Mouse (Mus musculus) liver (tissue): ENCODE data around the gene Gm21981.

Experiments
- DNase-seq: peaks from one replicate; pipeline ENCODE4 v3.0.0-alpha.2; 2020; ENCODE audit warnings: mixed read lengths

The Gm21981 gene

DNA sequence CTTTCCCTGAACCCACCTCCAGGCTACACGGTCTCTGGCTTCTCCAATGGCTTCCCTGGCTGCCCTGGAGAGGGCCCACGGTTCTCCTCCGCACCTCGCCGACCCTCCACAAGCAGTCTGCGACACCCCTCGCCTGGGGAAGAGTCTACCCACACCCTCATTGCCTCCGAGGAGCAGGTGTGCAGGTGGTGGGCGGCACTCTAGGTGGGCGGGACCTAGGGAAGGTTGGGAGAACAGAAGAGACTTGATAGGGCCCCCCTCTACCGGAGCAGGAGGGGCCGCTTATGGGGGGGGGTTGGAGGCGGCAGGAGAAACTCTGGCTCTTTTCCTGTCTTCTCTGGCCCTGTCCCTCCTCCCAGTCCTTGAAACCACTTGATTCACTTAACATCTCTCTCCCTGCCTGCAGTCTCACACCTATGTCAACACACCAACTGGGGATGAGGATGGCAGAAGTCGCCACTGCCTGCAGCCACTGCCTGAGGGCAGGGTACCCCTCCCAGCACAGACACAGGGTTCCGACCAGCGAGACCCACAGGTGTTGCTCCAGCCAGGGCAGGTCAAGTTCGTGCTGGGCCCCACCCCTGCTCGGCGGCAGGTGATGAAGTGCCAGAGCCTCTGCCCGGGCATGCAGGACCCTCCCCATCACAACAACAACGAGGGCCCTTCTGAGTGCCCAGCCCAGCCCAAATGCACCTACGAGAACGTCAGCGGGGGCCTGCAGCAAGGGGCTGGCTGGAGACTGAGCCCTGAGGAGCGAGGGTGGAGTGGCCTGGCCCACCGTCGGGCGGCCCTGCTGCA is 8.5 kb upstream of the Gm21981 start:
- no peak for DNase-seq

DNA sequence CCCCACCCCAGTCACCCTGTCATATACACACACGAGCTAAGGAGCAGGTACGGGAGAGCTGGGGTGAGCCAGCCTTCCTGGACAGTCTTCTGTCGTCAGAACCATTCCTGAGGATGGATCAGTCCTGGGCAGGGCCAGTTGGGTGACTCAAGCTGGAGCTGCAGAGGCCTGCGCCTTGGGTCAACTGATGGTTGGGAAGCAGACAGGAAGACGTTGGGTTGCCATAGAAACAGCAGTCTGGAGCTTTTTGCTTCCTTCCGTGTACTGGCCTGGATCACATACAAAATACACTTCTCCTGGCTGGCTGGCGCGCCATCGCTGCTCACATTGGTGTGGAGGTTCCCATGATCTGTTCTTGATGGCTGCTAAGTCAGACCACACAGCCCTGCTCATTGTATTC is 7.5 kb upstream of the Gm21981 start:
- DNase-seq: no peak

DNA sequence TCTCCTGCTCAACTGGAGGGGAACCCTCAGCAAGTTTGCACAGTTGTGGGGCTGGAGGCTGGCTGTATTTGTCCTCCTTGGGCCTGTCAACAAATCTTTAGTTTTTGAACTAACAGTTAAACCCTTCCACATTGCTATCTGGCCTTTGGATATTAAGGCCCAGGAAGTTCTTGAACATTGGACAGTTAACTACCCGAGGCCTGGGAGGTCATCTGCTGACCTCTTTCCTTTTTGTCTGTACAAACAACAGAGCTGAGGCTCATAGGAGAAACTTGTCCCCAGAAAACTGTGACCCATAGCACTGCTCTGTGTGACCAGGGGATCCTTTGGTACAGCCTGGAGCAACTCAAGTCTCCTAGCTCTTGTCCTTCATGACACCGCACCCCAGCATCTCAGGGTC is 4.8 kb upstream of the Gm21981 start:
- DNase-seq: no peak

DNA sequence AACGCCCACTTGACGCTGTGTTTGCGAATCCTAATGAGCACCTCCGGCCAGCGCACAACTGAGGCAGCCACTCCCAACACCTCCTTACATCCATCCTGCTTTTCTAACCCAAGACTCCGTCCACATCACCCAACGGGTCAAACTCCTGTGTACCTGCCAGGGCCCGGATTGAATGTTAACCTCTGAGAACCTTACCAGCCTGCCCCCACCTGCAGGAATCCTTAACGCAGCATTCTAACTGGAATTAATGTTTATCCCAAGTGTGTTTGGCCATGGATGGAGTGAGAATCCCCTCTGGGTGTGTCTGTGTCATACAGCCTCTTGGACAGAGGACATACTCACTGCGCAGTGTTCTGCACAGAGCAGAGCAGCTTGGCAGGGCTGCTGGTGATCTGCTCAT is 3.9 kb upstream of the Gm21981 start:
- DNase-seq: no peak

DNA sequence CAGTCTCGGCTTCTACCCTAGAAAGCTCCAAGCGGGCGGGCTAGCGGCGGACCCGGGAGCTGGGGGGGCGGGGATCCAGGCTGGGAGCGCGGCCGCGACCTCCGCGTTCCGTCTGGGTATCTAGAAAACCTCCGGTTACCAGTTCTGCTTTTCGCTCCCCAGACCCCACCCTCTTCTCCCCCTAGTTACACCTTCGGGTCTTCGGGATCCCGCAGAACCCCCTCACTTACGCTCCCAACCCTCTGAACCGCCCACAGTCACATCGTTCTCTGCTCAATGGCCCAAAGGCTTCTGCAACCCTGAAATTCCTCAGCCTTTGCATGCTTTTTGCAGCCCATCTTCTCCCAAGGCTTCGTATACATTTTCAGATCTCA is 1.1 kb upstream of the Gm21981 start:
- no peak for DNase-seq

DNA sequence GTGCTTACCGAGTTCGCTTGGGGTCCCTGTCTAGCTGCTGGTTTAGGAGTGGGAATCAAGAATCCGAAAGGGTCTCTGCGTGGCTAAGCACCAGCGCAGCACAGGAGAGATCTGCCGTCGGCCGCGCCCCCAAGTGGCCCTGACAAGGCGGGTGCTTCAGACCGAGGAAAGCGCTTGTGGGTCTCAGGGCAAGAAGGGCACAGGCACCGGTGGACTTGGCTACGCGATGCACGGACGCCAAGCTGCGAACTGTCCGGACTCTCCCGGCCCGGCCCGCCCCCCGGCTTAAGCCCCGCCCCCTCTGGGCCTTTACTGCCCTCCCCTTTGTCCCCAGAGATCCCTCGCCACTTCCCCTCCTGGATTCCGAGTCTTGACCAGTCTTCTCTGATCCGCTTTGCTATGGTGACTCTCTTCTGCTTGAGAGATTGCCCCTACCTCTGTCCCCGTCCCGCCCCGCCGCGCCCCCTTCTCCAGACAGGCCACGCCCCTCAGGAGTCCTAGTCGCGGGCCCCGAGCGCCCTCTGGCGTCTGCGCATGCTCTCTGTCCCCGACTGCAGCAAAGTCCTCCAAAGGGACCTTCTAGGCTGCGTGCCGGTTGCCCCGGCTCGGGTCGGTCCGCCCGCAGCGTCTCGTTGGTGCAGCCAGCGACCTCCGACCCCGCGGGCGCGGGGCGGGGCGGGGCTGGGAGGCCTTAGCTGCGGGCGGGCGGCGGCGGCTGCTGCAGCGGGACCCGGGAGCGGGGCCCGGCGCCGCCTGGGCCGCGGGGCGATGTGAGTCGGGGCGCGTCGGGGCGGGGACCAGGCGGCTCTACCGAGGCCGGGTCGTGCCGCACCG is 465 bp upstream of the Gm21981 start, which contains the start of gene Prickle4:
Prickle4 (minus strand) TSS at position 234 of the 834 bp plus-strand sequence.
- DNase-seq: peak; percentile 95

DNA sequence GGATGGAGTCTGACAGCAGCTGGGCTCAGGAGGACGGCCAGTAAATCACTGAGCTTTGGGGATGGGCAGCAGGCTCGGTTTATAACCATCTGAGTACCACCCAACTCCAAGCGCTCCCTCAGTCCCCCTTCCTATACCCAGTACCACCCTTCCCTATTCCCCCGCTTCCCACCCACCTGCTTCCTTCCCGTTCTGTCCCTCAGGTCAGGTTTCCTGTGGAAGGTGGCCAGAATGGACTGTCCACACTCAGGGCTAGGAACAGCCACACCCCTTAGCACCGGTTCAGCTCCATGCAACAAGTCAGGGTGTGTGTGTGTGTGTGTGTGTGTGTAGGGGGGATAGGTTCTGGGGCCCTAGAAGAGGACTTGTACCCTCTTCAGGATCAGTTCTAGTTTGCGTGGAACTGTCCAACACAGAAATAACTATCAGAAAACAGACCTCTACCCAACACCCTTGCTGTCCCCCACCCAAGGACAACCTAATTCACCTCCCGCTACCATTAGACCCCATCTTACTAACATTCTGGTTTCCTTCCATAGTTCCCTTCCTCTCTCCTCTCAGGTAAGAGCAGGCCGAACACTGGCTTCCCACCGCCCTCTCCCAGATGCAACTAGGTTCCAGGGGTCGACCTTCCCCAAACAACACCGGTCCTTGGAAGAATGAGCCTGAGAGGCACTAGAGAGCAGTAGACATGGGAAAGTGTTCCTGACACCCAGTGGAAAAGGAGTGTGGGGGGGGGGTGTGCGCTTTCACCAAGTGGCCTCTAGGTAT is 399 bp downstream of the Gm21981 start:
- no peak for DNase-seq

DNA sequence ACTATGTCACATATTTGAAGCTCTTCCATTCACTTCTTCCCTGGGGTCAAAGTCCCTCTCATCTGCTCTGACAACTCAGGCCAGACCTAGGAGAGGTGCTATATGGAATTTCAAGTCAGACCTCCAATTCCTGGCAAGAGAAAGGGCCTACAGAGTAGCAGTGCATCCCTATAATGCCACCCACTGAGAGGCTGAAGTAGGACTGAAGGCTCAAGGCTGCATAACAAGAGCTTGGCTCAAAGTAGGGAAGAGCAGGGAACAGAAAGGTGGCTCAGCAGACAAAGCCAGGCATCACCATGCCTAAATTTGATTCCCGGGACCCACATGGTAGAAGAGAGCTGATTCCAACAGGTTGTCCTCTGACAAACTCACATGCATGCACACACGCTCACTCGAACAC is 2.6 kb downstream of the Gm21981 start:
- no peak for DNase-seq

DNA sequence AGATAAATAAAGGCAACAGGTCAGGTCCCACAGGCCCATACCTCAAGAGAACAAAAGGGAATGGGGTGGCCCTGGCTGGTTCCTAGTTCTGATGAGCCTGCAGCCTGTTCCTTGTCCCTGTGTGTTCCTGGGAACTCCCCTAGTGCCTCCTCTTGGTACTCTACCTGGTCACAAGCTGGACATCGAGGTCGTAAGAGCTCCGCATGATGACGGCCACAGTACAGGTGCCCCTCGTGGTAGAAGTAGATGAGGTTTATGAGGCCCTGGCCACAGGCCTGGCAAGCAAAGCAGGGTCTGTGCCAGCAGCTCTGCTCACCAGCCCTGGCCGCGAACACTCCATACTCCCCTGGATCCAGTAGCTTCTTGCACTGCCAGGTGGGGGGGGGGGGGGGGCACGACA is 4.4 kb downstream of the Gm21981 start:
- no peak for DNase-seq

DNA sequence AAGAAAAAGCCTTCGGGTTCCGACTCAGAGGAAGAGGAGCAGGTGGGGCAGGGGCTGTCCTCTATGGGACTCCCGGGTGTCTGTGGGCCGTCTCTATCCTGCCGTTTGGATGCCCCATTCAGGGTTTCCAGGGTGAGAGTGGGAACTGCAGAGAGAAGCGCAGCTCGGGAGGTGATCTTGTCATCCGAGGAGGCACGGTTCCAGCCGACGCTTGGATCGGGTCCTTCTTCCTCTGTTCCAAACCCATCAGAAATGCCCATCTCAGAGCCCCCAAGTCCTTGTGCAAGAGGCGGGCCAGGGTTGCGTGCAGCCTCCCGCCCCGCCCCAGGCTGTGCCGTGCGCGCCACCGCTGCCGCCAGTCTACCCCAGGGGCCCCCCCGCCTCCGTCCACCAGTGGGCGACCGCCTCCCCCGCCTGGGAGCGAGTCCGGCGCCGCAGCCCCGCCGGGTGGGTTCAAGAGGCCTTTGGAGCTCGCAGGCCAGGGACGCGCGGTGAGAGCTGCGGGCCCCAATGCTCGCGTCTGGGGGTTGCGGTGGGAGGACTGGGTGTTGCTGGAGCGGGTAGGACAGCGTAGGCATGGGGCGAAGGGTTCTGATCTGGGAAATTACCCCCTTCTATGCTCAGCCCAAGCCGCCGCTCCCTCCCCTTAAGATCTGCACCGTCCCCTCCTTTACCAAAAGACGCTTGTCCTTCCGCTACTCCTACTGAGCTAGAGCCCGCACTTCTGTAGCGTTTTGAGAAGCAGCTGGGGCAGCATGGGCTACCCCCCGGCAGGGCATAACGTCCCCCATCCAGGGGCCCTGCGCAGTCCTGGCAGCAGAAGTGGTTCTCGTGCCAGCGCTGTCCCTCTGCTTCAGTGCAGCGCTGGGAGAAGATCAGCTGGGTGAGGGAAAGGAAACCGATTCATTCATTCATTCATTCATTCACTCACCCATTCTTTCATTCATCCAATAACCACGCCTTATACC is 5.4 kb downstream of the Gm21981 start, which contains the start of gene Frs3:
Frs3 (plus strand) TSS at position 423 of the 968 bp plus-strand sequence.
- DNase-seq: peak; percentile 76

DNA sequence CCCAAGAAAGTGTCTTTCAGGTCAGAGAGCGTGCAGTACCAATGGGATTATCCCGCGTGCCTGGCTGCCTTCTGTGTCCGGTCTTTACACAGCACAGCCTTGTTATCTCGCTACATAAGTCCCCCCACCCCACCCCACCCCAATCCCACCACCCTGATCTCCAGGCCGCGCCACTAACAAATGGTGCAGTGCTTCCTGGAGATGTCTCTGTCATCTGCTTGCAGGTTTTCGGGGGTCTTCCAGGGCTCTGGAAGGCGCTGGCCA is 6.0 kb downstream of the Gm21981 start, which contains the start of gene Tomm6:
Tomm6 (minus strand) TSS at position 43 of the 264 bp plus-strand sequence.
- DNase-seq: no peak

DNA sequence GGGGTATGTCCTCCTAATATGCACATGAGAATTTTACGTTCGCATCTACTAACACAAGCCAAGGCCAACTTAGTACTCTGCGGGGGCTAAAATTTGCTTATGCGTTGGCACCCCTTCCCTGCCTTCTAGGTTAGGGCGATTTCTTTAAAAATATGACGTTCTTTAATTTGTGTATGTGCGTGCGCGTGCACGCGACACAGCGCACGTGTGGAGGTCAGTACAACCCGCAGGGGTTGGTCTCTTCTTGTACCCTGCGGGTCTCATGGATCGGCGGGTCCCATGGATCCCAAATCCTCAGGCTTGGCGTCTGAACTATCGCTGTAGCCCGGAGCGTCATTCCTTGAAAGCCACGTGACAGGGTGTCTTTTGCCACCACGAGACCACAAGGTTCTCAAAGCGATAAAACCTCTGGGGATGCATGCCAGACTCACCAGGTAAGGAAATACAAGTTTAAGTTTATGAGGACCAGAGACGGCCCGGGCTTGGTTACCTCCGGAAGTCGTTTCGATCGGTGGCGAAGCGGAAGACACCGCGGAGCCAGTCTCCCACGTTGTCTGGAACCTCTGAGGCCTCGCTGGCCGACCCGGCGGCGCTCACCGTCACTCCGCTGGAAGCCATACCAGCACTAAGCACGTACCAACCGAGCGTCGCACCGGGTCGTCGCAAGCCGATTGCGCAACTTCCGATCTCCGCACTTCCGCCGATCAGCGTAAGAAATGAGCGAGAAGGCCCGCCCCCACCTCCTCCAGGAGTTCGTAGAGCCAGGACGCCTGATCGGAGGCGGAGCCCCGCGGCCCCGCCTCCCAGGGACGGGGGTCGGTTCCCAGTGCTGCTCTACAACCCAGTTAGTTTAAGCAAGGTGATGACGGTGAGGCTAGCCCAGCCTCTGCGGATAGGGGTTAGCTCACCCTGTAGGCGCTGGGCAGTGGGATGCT is 6.6 kb downstream of the Gm21981 start:
- DNase-seq: peak; percentile 94

DNA sequence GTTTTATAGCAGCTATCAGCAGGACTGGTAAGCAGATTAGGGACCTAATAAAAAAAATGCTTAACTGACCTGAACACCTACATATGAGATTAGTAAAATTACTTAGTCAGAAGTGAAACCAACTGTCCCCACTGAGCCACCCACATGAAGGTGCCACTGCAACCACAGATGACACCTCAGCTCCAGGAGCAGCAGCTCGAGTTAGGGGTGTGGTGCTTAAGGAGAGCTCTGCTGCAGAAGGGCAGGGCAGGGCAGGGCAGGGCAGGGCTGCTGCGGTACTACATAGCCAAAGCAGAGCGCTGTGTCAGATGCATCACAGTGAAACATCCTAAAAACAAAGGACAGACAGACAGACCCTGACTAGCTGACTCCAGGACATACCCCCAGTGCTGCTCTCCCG is 11.4 kb downstream of the Gm21981 start:
- no peak for DNase-seq

DNA sequence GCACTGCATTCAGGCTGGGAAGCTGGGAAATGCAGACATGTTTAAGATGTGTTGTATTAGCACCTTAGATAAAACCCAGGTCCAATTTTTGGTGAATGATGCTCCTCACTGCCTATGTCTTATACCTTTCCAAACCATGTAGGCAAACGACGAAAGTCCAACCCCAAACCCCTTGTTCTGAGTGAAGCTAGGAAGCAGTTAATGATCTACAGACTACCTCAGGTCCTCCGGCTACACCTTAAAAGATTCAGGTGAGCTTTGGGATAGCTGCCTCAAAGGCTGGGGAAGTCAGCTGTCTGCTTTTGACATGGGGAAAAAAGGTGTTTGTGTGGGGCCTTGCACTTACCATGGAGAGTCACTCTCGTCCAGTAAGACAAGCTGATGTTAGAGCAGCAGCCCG is 15.6 kb downstream of the Gm21981 start:
- DNase-seq: no peak

DNA sequence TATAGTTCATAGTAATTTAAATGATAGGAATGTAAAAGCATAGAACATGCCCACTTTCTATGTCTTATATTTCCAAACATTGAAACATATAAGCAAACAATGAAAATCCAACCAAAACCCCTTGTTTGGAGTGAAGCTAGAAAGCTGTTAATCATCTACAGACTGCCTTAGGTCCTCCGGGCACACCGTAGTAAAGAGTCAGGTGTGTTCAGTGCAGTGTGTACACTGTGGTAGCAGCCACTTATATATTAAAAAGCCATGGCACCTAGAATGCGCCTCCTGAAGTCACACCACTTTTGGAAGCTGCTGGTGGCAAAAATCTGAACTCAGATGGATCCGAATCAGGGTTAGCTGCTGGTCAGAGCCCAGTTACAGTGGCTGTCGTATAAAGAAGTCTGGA is 16.0 kb downstream of the Gm21981 start:
- DNase-seq: no peak

DNA sequence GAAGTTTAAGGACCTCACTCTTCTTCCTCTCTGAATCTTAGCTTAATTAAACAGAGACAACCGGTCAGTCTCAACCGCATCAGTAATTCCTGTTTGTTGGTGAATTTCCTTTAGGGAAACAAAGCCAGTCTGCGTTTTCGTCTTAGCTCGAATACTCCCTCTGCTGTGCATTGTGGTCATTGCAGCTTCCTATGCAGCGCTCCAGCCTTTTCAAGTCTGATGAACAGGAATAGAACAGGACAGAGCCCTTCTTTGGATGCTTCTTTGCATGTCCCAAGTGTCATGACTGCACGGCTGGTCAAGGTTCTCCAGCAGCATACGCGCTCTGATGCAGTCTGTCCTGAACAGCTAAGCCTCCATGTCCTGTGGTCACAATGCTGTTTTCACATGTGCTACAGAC is 17.7 kb downstream of the Gm21981 start:
- peak; percentile 55 for DNase-seq

DNA sequence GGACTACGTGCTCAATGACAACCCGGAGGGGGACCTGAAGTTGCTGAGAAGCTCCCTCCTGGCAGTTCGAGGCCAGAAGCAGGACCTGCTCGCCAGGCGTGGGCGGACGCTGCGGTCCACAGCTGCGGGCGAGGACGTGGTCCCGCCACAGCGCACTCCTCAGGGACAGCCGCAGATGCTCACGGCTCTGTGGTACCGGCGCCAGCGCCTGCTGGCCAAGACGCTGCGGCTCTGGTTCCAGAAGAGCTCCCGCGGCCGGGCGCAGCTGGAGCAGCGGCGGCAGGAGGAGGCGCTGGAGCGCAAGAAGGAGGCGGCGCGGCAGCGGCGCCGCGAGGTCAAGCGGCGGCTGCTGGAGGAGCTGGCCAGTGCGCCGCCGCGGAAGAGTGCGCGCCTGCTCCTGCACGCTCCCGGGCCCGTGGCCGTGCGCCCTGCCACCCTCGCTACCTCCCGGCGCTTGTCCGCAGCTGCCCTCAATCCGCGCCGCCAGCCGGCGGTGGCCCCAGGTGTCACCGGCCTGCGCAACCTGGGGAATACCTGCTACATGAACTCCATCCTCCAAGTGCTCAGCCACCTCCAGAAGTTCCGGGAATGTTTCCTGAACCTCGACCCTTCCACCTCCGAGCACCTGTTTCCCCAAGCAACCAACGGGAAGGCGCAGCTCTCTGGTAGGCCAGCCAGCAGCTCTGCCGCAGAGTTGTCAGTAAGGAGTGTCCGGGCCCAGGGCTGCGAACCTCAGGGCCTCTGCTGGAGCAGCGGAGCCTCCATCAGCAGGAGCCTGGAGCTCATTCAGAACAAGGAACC is 21.7 kb downstream of the Gm21981 start:
- peak; percentile 51 for DNase-seq

DNA sequence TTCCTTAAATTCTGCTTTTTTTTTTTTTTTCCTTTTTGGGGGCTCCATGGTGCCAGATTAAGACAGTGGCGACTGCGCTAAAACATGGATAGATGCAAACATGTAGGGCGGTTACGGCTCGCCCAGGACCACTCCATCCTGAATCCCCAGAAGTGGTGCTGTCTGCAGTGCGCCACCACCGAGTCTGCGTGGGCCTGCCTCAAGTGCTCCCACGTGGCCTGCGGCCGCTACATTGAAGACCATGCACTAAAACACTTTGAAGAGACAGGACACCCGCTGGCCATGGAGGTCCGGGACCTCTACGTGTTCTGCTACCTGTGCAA is 22.3 kb downstream of the Gm21981 start:
- no peak for DNase-seq

DNA sequence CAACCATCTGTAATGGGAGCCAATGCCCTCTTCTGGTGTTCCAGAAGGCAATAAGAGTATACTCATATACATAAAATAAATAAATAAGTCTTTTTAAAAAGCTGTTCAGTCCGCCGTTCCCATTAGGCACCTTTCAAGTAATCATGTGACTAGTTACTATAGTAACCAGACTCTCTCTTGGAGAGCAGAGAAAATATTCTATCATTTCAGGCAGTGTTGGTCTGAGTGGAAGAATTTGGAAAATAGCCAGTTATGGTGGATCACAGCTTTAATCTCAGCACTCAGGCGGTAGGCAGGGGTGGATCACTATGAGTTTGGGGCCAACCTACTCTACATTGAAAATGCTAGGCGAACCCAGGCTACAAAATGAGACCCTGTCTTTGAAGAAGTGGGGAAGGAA is 25.1 kb downstream of the Gm21981 start:
- DNase-seq: no peak

DNA sequence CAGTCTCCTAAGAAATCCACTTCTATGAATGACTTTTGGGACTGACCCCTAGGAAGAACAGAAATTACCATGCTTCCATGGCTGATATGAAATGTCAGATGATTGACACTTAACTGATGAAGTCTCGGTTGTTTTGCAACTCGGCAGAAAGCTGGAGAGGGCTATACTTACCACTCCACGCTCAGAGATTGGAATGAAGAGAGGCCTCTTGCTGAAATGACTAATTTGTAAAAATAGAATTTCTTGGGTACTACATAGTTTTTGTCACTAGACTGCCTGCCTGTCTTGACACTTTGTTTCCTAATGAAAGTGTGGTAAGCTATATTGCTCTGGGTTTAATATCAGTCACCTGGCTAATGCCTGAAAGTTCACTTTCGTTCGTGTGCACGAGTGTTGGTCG is 29.8 kb downstream of the Gm21981 start:
- no peak for DNase-seq
